Mouse (Mus musculus) mature B cell (primary cell): ENCODE results near the gene Trappc13.

Experiments used
- in situ Hi-C: fragments of 300-500 bp; cut with MboI; formaldehyde crosslinking; loops from 2 replicates; pipeline ENCODE4 v1.14.3; 2019

The Trappc13 gene

GRCm38 (mm10) chr13:104114827-104115226, 63.4 kb downstream of the Trappc13 start:
- in situ Hi-C loops = no loop called here

- in situ Hi-C loops = no loop called here
Observed at GRCm38 (mm10) chr13:104113782-104114181, 64.5 kb downstream of the Trappc13 start.

- in situ Hi-C loops = no loop called here
Observed at GRCm38 (mm10) chr13:104112266-104112900, 65.9 kb downstream of the Trappc13 start.

GRCm38 (mm10) chr13:104110526-104110925, 67.7 kb downstream of the Trappc13 start:
- in situ Hi-C loops = no loop called here

- in situ Hi-C loops = no loop called here
Observed at GRCm38 (mm10) chr13:104109816-104110521, 68.3 kb downstream of the Trappc13 start.

GRCm38 (mm10) chr13:104109288-104109815, 68.9 kb downstream of the Trappc13 start, which contains the start of the genes Nln and Sgtb:
Gene Nln (minus strand): TSS chr13:104109614.
Gene Sgtb (plus strand): TSS chr13:104109741.
- in situ Hi-C loops = no loop called here

GRCm38 (mm10) chr13:104108651-104109287, 69.5 kb downstream of the Trappc13 start:
- in situ Hi-C loops = no loop called here

GRCm38 (mm10) chr13:104101606-104102235, 76.5 kb downstream of the Trappc13 start:
- in situ Hi-C loops = no loop called here

- in situ Hi-C loops = no loop called here
Observed at GRCm38 (mm10) chr13:104100416-104100815, 77.9 kb downstream of the Trappc13 start.

GRCm38 (mm10) chr13:104097190-104097589, 81.1 kb downstream of the Trappc13 start:
- in situ Hi-C loops = no loop called here

GRCm38 (mm10) chr13:104095955-104096354, 82.3 kb downstream of the Trappc13 start:
- in situ Hi-C loops = no loop called here

GRCm38 (mm10) chr13:104094531-104095385, 83.5 kb downstream of the Trappc13 start:
- in situ Hi-C loops = no loop called here
